13 mouse cellular contexts compared by ENCODE assay signal in the genomic region with DNA sequence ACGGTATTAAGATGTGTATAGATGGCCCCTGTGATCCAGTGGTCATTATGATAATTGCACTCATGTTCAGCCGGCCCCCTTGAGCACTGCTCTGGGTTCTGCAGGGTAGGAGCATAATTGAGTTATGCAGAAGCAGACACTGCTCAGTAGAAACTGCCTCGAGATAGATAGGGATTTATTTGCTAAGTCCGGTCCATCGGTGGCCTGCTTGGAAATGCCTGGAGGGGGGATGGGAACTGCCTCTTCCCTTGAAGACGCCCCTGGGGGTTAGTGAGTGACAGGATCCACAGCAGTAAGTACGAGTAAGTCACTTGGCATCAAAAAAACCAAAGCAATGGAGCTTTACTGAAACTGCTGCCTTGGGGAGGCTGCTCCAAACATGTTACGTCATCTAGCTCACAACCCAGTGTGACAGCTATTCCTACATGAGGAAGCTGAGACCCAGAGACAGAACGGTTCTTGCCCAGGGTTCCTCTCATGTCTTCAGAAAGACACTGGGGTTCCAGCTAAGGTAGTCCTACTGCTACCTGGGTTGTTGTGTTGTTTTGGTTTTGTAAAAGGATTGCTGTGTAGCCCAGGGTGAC.
DNase-seq lines count a peak whose midpoint lies in the region; ATAC-seq and TF ChIP-seq lines count a peak whose summit lies in the region.
"Had no signal": no experiment of that assay in that cellular context is flagged by ENCODE, and none has a peak within 500 bp of the region (broad histone marks: within the 10 kb centered on the region; RNA-seq: fewer than 3 reads in every experiment).

No protein-coding gene starts in this region.

- H3K9ac ChIP-seq in forebrain, embryonic 13.5 days = 0 out of 2 replicates have a peak overlapping the region, but pooled peaks have one; percentile 16
- no peak overlapping the region for H3K9ac ChIP-seq in forebrain, embryonic 14.5 days (ENCODE audit: low read length)
- no peak overlapping the region for H3K9ac ChIP-seq in stomach, embryonic 16.5 days (ENCODE audit: low read length)
- H3K9ac ChIP-seq: forebrain, postnatal 0 days; liver, embryonic 14.5 days had no signal

- DNase-seq in forebrain, embryonic 14.5 days (ENCODE audit: low spot score) = no peak
- DNase-seq in left cerebral cortex, adult 2 months (ENCODE audit: extremely low spot score in 1 of 2, low spot score in 2 of 2) = no peak
- DNase-seq in left cerebral cortex, postnatal 36 days (ENCODE audit: low spot score in 2 of 2) = no peak
- peak; percentile 1 for DNase-seq in urinary bladder, postnatal 25 days (ENCODE audit: low spot score)
- no peak for DNase-seq in urinary bladder, postnatal 10 days (ENCODE audit: low spot score)
- DNase-seq in spleen, postnatal 10 days (ENCODE audit: low spot score in 2 of 2) = no peak
- DNase-seq: cerebellum, adult 11-12 months; forebrain, postnatal 0 days; kidney, adult 2 months had no signal

- H3K4me1 ChIP-seq in forebrain, embryonic 13.5 days = peaks cover 35% of the 10 kb centered on the region
- peaks cover 16% of the 10 kb centered on the region; the same call in 1 of the 2 replicates for H3K4me1 ChIP-seq in forebrain, embryonic 14.5 days (ENCODE audit: control insufficient read depth, insufficient read depth, low read length)
- peaks cover 63% of the 10 kb centered on the region for H3K4me1 ChIP-seq in stomach, embryonic 16.5 days (ENCODE audit: control insufficient read depth, insufficient read depth, low read length)

- no peaks in the 10 kb centered on the region for H3K36me3 ChIP-seq in forebrain, embryonic 13.5 days (ENCODE audit: poor library complexity, severe bottlenecking)
- H3K36me3 ChIP-seq in forebrain, embryonic 14.5 days (ENCODE audit: control insufficient read depth, insufficient read depth, low read length) = no peaks in the 10 kb centered on the region
- H3K36me3 ChIP-seq in stomach, embryonic 16.5 days (ENCODE audit: control insufficient read depth, insufficient read depth, low read length) = no peaks in the 10 kb centered on the region

- intact Hi-C loops in left cerebral cortex, adult 2 months (cut with DNase I) = no loop called here
- intact Hi-C loops in left cerebral cortex, postnatal 36 days (cut with DNase I) = no loop called here

- no peak for ATAC-seq in forebrain, embryonic 13.5 days
- no peak for ATAC-seq in forebrain, embryonic 14.5 days
- no peak for ATAC-seq in stomach, embryonic 16.5 days (ENCODE audit: insufficient read depth, low FRiP score)
- ATAC-seq: forebrain, postnatal 0 days had no signal

- H3K4me2 ChIP-seq in forebrain, embryonic 13.5 days = no peak overlapping the region
- no peak overlapping the region for H3K4me2 ChIP-seq in forebrain, embryonic 14.5 days (ENCODE audit: low read length)
- H3K4me2 ChIP-seq in stomach, embryonic 16.5 days (ENCODE audit: low read depth, low read length) = no peak overlapping the region; the same call in 1 of the 2 replicates

- no peaks in the 10 kb centered on the region for H3K9me3 ChIP-seq in forebrain, embryonic 13.5 days (replicated peaks)
- H3K9me3 ChIP-seq in forebrain, embryonic 14.5 days (replicated peaks; ENCODE audit: control insufficient read depth, low read length) = no peaks in the 10 kb centered on the region
- H3K9me3 ChIP-seq in stomach, embryonic 16.5 days (replicated peaks; ENCODE audit: control insufficient read depth, low read length) = no peaks in the 10 kb centered on the region

- H3K27me3 ChIP-seq in forebrain, embryonic 13.5 days = no peaks in the 10 kb centered on the region
- no peaks in the 10 kb centered on the region for H3K27me3 ChIP-seq in forebrain, embryonic 14.5 days (replicated peaks; ENCODE audit: control insufficient read depth, insufficient read depth, low read length)
- H3K27me3 ChIP-seq in stomach, embryonic 16.5 days (ENCODE audit: control insufficient read depth, insufficient read depth, low read length) = no peaks in the 10 kb centered on the region
- H3K27me3 ChIP-seq: CH12.LX had no signal

- no peak overlapping the region for H3K27ac ChIP-seq in forebrain, embryonic 13.5 days
- no peak overlapping the region for H3K27ac ChIP-seq in forebrain, embryonic 14.5 days (ENCODE audit: low read depth, low read length)
- peak overlapping the region; percentile 28; the same call in 1 of the 2 replicates for H3K27ac ChIP-seq in left cerebral cortex, adult 2 months
- H3K27ac ChIP-seq in stomach, embryonic 16.5 days (ENCODE audit: low read length) = 0 out of 2 replicates have a peak overlapping the region, but pooled peaks have one; percentile 30
- H3K27ac ChIP-seq: liver, embryonic 14.5 days had no signal

- WGBS in forebrain, embryonic 13.5 days = 70% methylated on average over 9 of the region's 9 CpGs
- WGBS in forebrain, embryonic 14.5 days = 62% methylated on average over 9 of the region's 9 CpGs
- WGBS in stomach, embryonic 16.5 days = 51% methylated on average over 9 of the region's 9 CpGs

- TF ChIP-seq CTCF in left cerebral cortex, adult 2 months (IDR thresholded peaks at IDR 0.05) = no peak

- H3K4me3 ChIP-seq in forebrain, embryonic 13.5 days = no peak overlapping the region
- H3K4me3 ChIP-seq in forebrain, embryonic 14.5 days (ENCODE audit: low read depth, low read length) = no peak overlapping the region
- H3K4me3 ChIP-seq in left cerebral cortex, adult 2 months = no peak overlapping the region
- H3K4me3 ChIP-seq in stomach, embryonic 16.5 days (replicated peaks; ENCODE audit: low read length) = no peak overlapping the region

Comparison
In these comparisons a context has a peak if more than half of its experiments do, and no peak if none do; other contexts are left out.
1. H3K27ac ChIP-seq: peak in left cerebral cortex, adult 2 months (single experiment) and stomach, embryonic 16.5 days (single experiment); none in forebrain, embryonic 13.5 days (single experiment) and forebrain, embryonic 14.5 days (single experiment).